Mouse (Mus musculus): ENCODE results near the gene Xxylt1. TPM values are rescaled to one million over a fixed set of nuclear protein-coding genes. Genes with fewer than 3 reads are reported as not detected.

Xxylt1 gene
- polyA plus RNA-seq, 1 experiment from 2014 or later, result 12.9 TPM

GRCm38 (mm10) chr16:30934205-30934780 lies 146.9 kb downstream of the Xxylt1 start:
- no peak for ATAC-seq (ENCODE audit: insufficient number of reproducible peaks, low FRiP score)
- Histone ChIP-seq H3K4me2 (no peak overlapping the region), H3K9me3 (replicated peaks) (peaks cover 3% of the 10 kb centered on the region; the same call in 1 of the 2 replicates), H3K27me3 (replicated peaks) (no peaks in the 10 kb centered on the region), H3K36me3 (no peaks in the 10 kb centered on the region), H3K4me1 (replicated peaks) (peaks cover 5% of the 10 kb centered on the region), H3K9ac (no peak overlapping the region), H3K27ac (ENCODE audit: poor library complexity, severe bottlenecking) (no peak overlapping the region), H3K4me3 (no peak overlapping the region)
- WGBS, result 75% methylated on average over 11 of the region's 11 CpGs

- H3K27ac ChIP-seq (ENCODE audit: poor library complexity, severe bottlenecking), result no peak overlapping the region
- H3K27me3 ChIP-seq (replicated peaks), result no peaks in the 10 kb centered on the region
- no peak overlapping the region for H3K4me3 ChIP-seq
- H3K9me3 ChIP-seq (replicated peaks), result peaks cover 3% of the 10 kb centered on the region; the same call in 1 of the 2 replicates
- H3K36me3 ChIP-seq, result no peaks in the 10 kb centered on the region
- peaks cover 8% of the 10 kb centered on the region for H3K4me1 ChIP-seq (replicated peaks)
- 73% methylated on average over 8 of the region's 8 CpGs for WGBS
- ATAC-seq (ENCODE audit: insufficient number of reproducible peaks, low FRiP score), result no peak
- H3K4me2 ChIP-seq, result no peak overlapping the region
- no peak overlapping the region for H3K9ac ChIP-seq
These were observed 147.9 kb downstream of the Xxylt1 start for GRCm38 (mm10) chr16:30933366-30933765.

DNA sequence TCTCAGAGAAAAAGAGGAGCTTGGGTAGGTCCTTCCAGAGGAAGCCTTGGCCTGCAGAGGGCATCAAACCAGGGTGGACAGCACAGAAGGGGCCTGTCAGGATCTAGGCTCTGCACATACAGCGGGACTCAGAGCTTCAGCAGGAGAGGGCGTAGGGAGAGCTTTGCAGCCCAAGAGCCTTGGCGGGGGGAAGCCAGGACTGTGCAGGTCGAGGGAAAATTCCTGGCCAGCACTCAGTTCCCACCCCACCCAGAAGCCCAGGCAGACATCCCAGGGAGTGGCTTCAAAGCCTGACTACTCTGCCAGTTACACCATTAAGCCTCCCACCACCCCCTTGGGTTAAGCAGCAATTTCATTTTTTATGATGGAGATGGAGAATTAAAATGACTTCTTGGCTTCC lies 148.4 kb downstream of the Xxylt1 start:
- H3K4me1 ChIP-seq (replicated peaks), result peaks cover 8% of the 10 kb centered on the region
- no peak overlapping the region for H3K4me2 ChIP-seq
- peaks cover 3% of the 10 kb centered on the region; the same call in 1 of the 2 replicates for H3K9me3 ChIP-seq (replicated peaks)
- H3K36me3 ChIP-seq, result no peaks in the 10 kb centered on the region
- H3K4me3 ChIP-seq, result no peak overlapping the region
- no peaks in the 10 kb centered on the region for H3K27me3 ChIP-seq (replicated peaks)
- no peak overlapping the region for H3K9ac ChIP-seq
- H3K27ac ChIP-seq (ENCODE audit: poor library complexity, severe bottlenecking), result no peak overlapping the region
- ATAC-seq (ENCODE audit: insufficient number of reproducible peaks, low FRiP score), result no peak; the same call in 1 of the 2 replicates
- WGBS, result 61% methylated on average over 4 of the region's 4 CpGs

GRCm38 (mm10) chr16:30932196-30932595 lies 149.0 kb downstream of the Xxylt1 start:
- Histone ChIP-seq H3K9ac (no peak overlapping the region), H3K4me2 (no peak overlapping the region), H3K27ac (ENCODE audit: poor library complexity, severe bottlenecking) (no peak overlapping the region), H3K4me1 (replicated peaks) (peaks cover 8% of the 10 kb centered on the region), H3K4me3 (no peak overlapping the region), H3K36me3 (no peaks in the 10 kb centered on the region), H3K27me3 (replicated peaks) (no peaks in the 10 kb centered on the region), H3K9me3 (replicated peaks) (peaks cover 3% of the 10 kb centered on the region; the same call in 1 of the 2 replicates)
- 88% methylated on average over 5 of the region's 5 CpGs for WGBS
- no peak for ATAC-seq (ENCODE audit: insufficient number of reproducible peaks, low FRiP score)

DNA sequence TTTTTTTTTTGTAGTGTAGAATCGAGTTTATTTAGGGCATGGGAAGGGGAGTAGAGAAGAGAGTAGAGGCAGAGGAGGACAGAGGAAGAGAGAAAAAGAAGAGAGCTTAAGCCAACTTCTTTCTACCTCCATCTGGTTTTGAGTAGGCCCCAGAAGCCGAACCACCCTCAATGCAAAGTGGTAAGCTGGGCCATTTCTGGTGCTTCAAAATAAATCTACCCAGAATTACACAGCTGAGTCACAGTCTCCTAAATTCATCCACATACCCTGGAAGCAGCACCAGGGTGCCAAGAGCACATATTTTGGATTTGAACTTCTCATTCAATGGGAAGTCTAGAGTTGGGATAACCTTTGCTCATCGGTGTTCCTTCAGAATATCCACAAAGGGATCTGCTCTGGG lies 152.1 kb downstream of the Xxylt1 start:
- H3K36me3 ChIP-seq, result no peaks in the 10 kb centered on the region
- no peaks in the 10 kb centered on the region for H3K27me3 ChIP-seq (replicated peaks)
- no peak overlapping the region for H3K4me3 ChIP-seq
- WGBS, result 79% methylated on average over 3 of the region's 3 CpGs
- H3K27ac ChIP-seq (ENCODE audit: poor library complexity, severe bottlenecking), result no peak overlapping the region
- H3K9me3 ChIP-seq (replicated peaks), result peaks cover 3% of the 10 kb centered on the region; the same call in 1 of the 2 replicates
- 0 out of 2 replicates have a peak, but pooled peaks cover 3% of the 10 kb centered on the region for H3K4me1 ChIP-seq (replicated peaks)
- ATAC-seq (ENCODE audit: insufficient number of reproducible peaks, low FRiP score), result no peak
- no peak overlapping the region for H3K4me2 ChIP-seq
- H3K9ac ChIP-seq, result no peak overlapping the region

DNA sequence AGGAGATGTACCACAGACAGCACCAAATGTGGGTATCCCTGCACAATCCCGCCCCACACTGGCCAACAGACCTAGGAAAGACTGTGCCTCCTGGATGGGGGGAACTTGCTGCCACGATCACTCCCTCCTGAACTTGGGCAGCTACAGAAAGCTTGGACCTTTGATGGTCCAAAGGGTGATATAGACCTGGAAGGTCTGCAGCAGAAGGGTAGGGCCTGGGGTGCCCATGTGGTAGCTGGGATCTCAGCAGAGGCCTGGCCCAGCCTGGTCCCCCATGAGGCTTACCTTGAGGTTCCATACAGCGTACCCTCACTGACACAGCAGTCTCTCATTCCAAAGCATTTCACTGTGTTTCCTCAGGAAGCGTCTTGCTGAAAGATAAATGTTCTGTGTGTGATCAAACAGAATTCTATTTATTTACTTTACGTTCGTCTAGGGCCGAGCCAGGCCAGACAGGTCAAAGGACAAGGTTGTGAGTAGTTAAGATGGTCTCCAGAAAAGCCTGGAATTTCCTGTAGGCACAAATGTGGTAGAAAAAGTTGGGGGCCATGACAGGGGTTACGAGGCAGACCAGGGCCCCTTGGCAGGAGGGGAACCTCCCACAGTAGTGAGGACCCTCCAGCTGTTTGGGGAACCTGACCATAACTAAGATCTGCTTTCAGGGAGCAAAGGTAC lies 153.0 kb downstream of the Xxylt1 start:
- Histone ChIP-seq H3K4me3 (no peak overlapping the region), H3K27me3 (replicated peaks) (no peaks in the 10 kb centered on the region), H3K36me3 (no peaks in the 10 kb centered on the region), H3K4me2 (no peak overlapping the region), H3K9me3 (replicated peaks) (peaks cover 3% of the 10 kb centered on the region; the same call in 1 of the 2 replicates), H3K9ac (no peak overlapping the region), H3K4me1 (replicated peaks) (0 out of 2 replicates have a peak, but pooled peaks cover 3% of the 10 kb centered on the region), H3K27ac (ENCODE audit: poor library complexity, severe bottlenecking) (no peak overlapping the region)
- no peak for ATAC-seq (ENCODE audit: insufficient number of reproducible peaks, low FRiP score)
- WGBS, result 61% methylated on average over 8 of the region's 8 CpGs

GRCm38 (mm10) chr16:30925496-30925895 lies 155.7 kb downstream of the Xxylt1 start:
- H3K27ac ChIP-seq (ENCODE audit: poor library complexity, severe bottlenecking), result no peak overlapping the region
- H3K27me3 ChIP-seq (replicated peaks), result no peaks in the 10 kb centered on the region
- H3K4me1 ChIP-seq (replicated peaks), result 0 out of 2 replicates have a peak, but pooled peaks cover 3% of the 10 kb centered on the region
- H3K4me2 ChIP-seq, result no peak overlapping the region
- no peaks in the 10 kb centered on the region for H3K36me3 ChIP-seq
- H3K4me3 ChIP-seq, result no peak overlapping the region
- 64% methylated on average over 4 of the region's 4 CpGs for WGBS
- H3K9ac ChIP-seq, result no peak overlapping the region
- no peak for ATAC-seq (ENCODE audit: insufficient number of reproducible peaks, low FRiP score)
- H3K9me3 ChIP-seq (replicated peaks), result peaks cover 4% of the 10 kb centered on the region; the same call in 1 of the 2 replicates

GRCm38 (mm10) chr16:30923899-30924298 lies 157.3 kb downstream of the Xxylt1 start:
- Histone ChIP-seq H3K4me2 (no peak overlapping the region), H3K27me3 (replicated peaks) (no peaks in the 10 kb centered on the region), H3K9ac (no peak overlapping the region), H3K4me1 (replicated peaks) (0 out of 2 replicates have a peak, but pooled peaks cover 3% of the 10 kb centered on the region), H3K4me3 (no peak overlapping the region), H3K36me3 (no peaks in the 10 kb centered on the region), H3K9me3 (replicated peaks) (peaks cover 17% of the 10 kb centered on the region), H3K27ac (ENCODE audit: poor library complexity, severe bottlenecking) (no peak overlapping the region)
- ATAC-seq (ENCODE audit: insufficient number of reproducible peaks, low FRiP score), result no peak
- WGBS, result 66% methylated on average over 7 of the region's 7 CpGs

DNA sequence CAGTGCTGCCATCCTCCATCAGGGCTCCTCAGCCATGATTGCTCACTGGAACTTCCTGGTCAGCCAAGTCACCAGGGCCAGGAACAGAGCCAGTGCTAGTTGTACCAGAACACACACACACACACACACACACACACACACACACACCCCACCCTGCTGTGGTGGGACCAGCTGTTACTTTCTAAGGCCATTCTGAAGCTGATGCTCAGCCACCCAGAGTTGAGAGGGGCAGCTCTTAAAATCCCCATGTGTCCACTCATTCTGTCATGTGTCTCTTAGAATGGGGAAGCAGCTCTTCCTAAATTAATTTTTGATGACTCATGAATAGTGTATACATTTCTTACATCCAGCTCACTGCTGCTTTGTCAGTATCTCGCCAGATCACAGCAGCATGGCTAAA lies 158.7 kb downstream of the Xxylt1 start:
- WGBS, result 66% methylated on average over 1 of the region's 1 CpGs
- Histone ChIP-seq H3K4me2 (no peak overlapping the region), H3K27me3 (replicated peaks) (no peaks in the 10 kb centered on the region), H3K9ac (no peak overlapping the region), H3K36me3 (no peaks in the 10 kb centered on the region), H3K27ac (ENCODE audit: poor library complexity, severe bottlenecking) (no peak overlapping the region), H3K9me3 (replicated peaks) (peaks cover 18% of the 10 kb centered on the region), H3K4me3 (no peak overlapping the region), H3K4me1 (replicated peaks) (no peaks in the 10 kb centered on the region)
- ATAC-seq (ENCODE audit: insufficient number of reproducible peaks, low FRiP score), result no peak

DNA sequence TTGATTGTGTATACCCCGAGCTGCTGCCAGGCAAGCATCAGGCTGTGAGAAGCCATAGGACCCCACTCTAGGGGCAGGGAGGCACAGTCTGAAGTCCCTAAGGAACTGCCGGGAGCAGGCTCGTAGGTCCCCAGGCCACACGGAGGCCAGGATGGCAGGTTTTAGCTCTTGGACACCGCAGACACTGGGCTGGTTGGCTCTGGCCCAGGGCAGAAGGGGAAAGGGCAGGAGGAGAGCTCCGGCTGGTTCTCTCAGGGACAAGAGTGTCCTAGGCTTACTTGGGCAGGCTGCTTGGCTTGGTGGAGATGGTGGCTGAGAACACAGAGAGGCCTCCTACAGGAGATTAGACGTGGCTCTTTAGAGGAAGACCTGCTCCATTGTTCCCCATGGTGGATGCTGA lies 162.4 kb downstream of the Xxylt1 start:
- H3K27me3 ChIP-seq (replicated peaks), result no peaks in the 10 kb centered on the region
- no peak for ATAC-seq (ENCODE audit: insufficient number of reproducible peaks, low FRiP score)
- no peak overlapping the region for H3K9ac ChIP-seq
- no peak overlapping the region for H3K27ac ChIP-seq (ENCODE audit: poor library complexity, severe bottlenecking)
- H3K36me3 ChIP-seq, result no peaks in the 10 kb centered on the region
- H3K4me1 ChIP-seq (replicated peaks), result no peaks in the 10 kb centered on the region
- H3K9me3 ChIP-seq (replicated peaks), result peaks cover 18% of the 10 kb centered on the region
- H3K4me2 ChIP-seq, result no peak overlapping the region
- 89% methylated on average over 7 of the region's 7 CpGs for WGBS
- no peak overlapping the region for H3K4me3 ChIP-seq

DNA sequence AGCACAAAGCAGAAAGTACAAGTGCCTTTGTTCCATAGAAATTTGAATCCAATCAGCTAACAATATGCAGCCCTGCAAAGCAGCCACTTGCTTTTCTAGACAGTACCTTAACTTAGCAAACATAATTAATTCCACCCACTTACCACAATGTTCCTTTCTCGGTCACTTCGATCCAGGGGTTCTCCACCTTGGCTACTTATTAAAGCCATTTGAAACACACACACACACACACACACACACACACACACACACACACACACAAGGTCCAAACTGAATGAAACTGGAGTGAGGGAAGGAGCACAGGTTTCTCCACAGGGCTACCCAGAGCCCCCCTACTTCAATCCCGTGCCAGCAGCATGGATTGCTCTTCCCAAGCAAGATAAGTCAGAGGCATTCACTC lies 164.3 kb downstream of the Xxylt1 start:
- Histone ChIP-seq H3K4me3 (no peak overlapping the region), H3K27ac (ENCODE audit: poor library complexity, severe bottlenecking) (no peak overlapping the region), H3K27me3 (replicated peaks) (no peaks in the 10 kb centered on the region), H3K36me3 (no peaks in the 10 kb centered on the region), H3K4me1 (replicated peaks) (no peaks in the 10 kb centered on the region), H3K9ac (no peak overlapping the region), H3K9me3 (replicated peaks) (peaks cover 18% of the 10 kb centered on the region), H3K4me2 (no peak overlapping the region)
- ATAC-seq (ENCODE audit: insufficient number of reproducible peaks, low FRiP score), result no peak
- WGBS, result 74% methylated on average over 3 of the region's 3 CpGs

All from heart, embryonic 12.5 days (tissue).